Mouse (Mus musculus) kidney, postnatal 0 days (tissue): Measurements from ENCODE around the gene Coa3. TPM values are rescaled to one million over a fixed set of nuclear protein-coding genes. Genes with fewer than 3 reads are reported as not detected.

Source experiments
- ATAC-seq: fragments of 200-750 bp; cut with Nextera tagmentation; replicated peaks from 2 replicates; pipeline ENCODE4 v1.8.0; 2017; ENCODE audit warnings: low read depth, moderate number of reproducible peaks, moderate TSS enrichment, moderate library complexity; ENCODE audit not compliant: low FRiP score
- DNase-seq: peaks from one replicate; pipeline ENCODE4 v3.0.0-alpha.2; 2016; ENCODE audit warnings: low spot score
- H3K27ac ChIP-seq: fragments of 300-500 bp; sonication (generic); 2 replicates; pipeline ENCODE4 v1.5.1; 2014; ENCODE audit warnings: mild to moderate bottlenecking
- H3K27me3 ChIP-seq: fragments of 300-500 bp; sonication (generic); 2 replicates; pipeline ENCODE4 v1.6.1; 2014; ENCODE audit warnings: low read length, mixed read lengths; ENCODE audit not compliant: insufficient read depth
- H3K36me3 ChIP-seq: fragments of 300-500 bp; sonication (generic); 2 replicates; pipeline ENCODE4 v1.6.1; 2014; ENCODE audit warnings: low read length, mixed read lengths; ENCODE audit not compliant: insufficient read depth
- H3K4me1 ChIP-seq: fragments of 300-500 bp; sonication (generic); replicated peaks from 2 replicates; pipeline ENCODE4 v1.6.1; 2014; ENCODE audit warnings: antibody characterized with exemption, low read length, mixed read lengths; ENCODE audit not compliant: insufficient read depth
- H3K4me2 ChIP-seq: fragments of 300-500 bp; sonication (generic); 2 replicates; pipeline ENCODE4 v1.6.1; 2014; ENCODE audit warnings: mild to moderate bottlenecking, low read length, moderate library complexity, mixed read lengths
- H3K4me3 ChIP-seq: fragments of 300-500 bp; sonication (generic); replicated peaks from 2 replicates; pipeline ENCODE4 v1.5.1; 2014; ENCODE audit warnings: low read depth, low read length
- H3K9ac ChIP-seq: fragments of 300-500 bp; sonication (generic); 2 replicates; pipeline ENCODE4 v1.6.1; 2014; ENCODE audit warnings: low read depth, low read length
- H3K9me3 ChIP-seq: fragments of 300-500 bp; sonication (generic); replicated peaks from 2 replicates; pipeline ENCODE4 v1.6.1; 2016; ENCODE audit warnings: low read length, inconsistent platforms, mixed read lengths
- CTCF ChIP-seq: IDR thresholded peaks from 2 replicates; pipeline ENCODE4 v1.5.1; 2016; ENCODE audit warnings: antibody characterized with exemption, low read depth, mild to moderate bottlenecking, moderate library complexity
- WGBS: fragments of 180-500 bp; shearing (Covaris S2); extraction: QIAGEN DNeasy Blood & Tissue Kit; methylation state at CpG from one replicate; pipeline ENCODE4 v1.1.7; 2014; 5-methylcytosine and 5-hydroxymethylcytosine counted together
- polyA plus RNA-seq: library from polyadenylated mRNA; unstranded; fragments of >200 nt; fragmentation: Nextera tagmentation; extraction: Ambion mirVana; gene quantifications from 2 replicates; pipeline ENCODE4 v1.2.1, GENCODE M21; 2015

Gene Coa3
- polyA plus RNA-seq, 1 experiment from 2014 or later = 209 TPM

DNA sequence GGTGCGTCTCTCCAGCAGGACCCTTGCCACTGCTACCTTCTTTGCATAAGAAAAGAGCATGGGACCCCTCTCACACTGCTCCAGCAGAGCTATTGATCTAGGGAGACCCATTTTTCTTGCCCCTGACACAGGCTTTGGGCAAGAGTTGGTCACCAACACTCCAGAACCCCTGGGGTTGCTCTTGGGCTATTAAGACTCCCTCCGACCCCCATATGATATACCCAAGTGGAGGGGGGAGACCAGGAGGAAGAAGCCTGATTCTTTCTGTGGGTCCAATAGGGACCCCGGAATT, 15.0 kb downstream of the Coa3 start:
- WGBS = 46% methylated on average over 3 of the region's 3 CpGs
- no peak overlapping the region for H3K27ac ChIP-seq
- 0 out of 2 replicates have a peak, but pooled peaks cover 4% of the 10 kb centered on the region for H3K36me3 ChIP-seq
- H3K4me1 ChIP-seq = peaks cover 33% of the 10 kb centered on the region
- H3K9ac ChIP-seq = 0 out of 2 replicates have a peak overlapping the region, but pooled peaks have one; percentile 43
- DNase-seq (no peak), ATAC-seq (no peak)
- peak overlapping the region; percentile 97; the same call in 1 of the 2 replicates for H3K4me2 ChIP-seq
- peaks cover 4% of the 10 kb centered on the region; the same call in 1 of the 2 replicates for H3K27me3 ChIP-seq
- no peaks in the 10 kb centered on the region for H3K9me3 ChIP-seq
- peak overlapping the region; percentile 59; the same call in 1 of the 2 replicates for H3K4me3 ChIP-seq
- no peak for TF ChIP-seq CTCF

DNA sequence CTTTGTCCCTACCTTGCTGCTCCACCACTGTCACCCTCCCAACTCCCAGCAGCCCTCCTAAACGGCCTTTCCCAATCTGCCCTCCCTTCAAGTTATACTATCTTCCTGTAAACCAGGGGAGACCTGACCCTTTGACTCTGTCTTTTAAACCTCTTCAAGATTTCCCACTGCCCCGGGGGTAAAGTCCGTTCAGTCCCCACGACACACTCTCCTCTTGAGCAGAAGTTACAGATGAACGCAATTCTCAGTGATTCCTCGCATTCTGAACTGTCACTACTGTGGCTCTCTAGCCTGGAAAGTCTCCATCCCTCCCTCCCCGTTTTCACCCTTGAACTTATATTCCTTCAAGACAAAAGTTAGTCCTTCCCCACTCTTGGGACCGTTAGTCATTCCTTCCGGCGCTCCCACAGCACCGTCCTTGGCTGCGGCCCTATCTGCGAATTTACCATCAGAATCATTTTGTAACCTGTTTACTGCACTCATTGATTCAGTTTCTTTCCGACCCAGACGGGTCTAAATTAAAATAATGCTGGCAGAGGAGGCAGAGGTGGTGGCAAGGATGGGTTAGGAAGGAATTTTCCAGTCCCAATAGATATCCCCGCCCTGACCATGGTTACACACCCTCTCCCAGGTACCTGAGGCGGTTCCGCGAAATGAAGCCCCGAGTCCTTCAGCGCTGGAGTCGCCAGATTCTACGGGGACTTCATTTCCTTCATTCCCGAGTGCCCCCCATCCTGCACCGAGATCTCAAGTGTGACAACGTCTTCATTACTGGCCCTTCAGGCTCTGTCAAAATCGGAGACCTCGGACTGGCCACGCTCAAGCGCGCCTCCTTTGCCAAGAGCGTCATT, 15.6 kb downstream of the Coa3 start:
- no peak for DNase-seq
- H3K9ac ChIP-seq = peak overlapping the region; percentile 43; the same call in 1 of the 2 replicates
- H3K4me3 ChIP-seq = peak overlapping the region; percentile 59
- TF ChIP-seq CTCF = no peak
- H3K9me3 ChIP-seq = no peaks in the 10 kb centered on the region
- no peak for ATAC-seq
- 24% methylated on average over 32 of the region's 32 CpGs for WGBS
- H3K27me3 ChIP-seq = peaks cover 4% of the 10 kb centered on the region; the same call in 1 of the 2 replicates
- H3K4me1 ChIP-seq = peaks cover 37% of the 10 kb centered on the region
- no peak overlapping the region for H3K27ac ChIP-seq
- H3K4me2 ChIP-seq = peak overlapping the region; percentile 97
- H3K36me3 ChIP-seq = 0 out of 2 replicates have a peak, but pooled peaks cover 4% of the 10 kb centered on the region

DNA sequence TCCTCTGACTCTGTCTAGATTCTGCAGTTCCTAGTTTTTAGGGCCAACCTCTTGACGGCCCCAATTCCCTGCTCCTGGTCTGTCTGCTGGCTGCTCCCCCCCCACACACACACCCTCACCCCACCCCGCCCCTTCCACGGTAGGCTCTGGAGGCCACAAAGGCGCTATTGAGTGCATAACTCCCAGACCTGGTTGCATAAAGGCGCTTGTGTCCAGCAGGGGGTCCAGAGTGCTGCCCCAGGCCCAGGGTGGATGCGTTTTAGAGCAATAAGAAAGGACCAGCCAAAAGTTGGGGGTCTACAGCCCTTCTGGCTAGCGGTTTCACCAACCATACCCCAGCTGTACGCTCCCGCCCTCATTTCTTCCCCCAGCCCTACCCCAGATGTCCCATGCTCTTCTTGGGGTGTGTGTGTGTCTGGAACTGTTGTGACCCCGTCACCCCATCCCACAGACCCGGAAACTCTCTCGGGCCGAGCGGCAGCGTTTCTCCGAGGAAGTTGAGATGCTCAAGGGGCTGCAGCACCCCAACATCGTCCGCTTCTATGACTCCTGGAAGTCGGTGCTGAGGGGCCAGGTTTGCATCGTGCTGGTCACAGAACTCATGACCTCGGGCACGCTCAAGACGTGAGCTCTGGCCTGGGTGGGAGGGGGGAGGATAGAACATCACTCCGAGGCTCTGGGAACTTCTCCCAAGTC, 16.5 kb downstream of the Coa3 start:
- Histone ChIP-seq H3K4me2 (peak overlapping the region; percentile 97), H3K4me1 (peaks cover 37% of the 10 kb centered on the region), H3K4me3 (peak overlapping the region; percentile 59), H3K27ac (no peak overlapping the region; the same call in 1 of the 2 replicates), H3K9me3 (no peaks in the 10 kb centered on the region), H3K36me3 (0 out of 2 replicates have a peak, but pooled peaks cover 4% of the 10 kb centered on the region), H3K9ac (peak overlapping the region; percentile 57), H3K27me3 (peaks cover 4% of the 10 kb centered on the region; the same call in 1 of the 2 replicates)
- peak; percentile 38 for TF ChIP-seq CTCF
- DNase-seq (no peak), ATAC-seq (no peak)
- 8% methylated on average over 24 of the region's 24 CpGs for WGBS

GRCm38 (mm10) chr11:101260826-101261380, 18.0 kb downstream of the Coa3 start:
- DNase-seq (no peak), ATAC-seq (no peak)
- peak overlapping the region; percentile 59 for H3K4me3 ChIP-seq
- no peak for TF ChIP-seq CTCF
- H3K27ac ChIP-seq = peak overlapping the region; percentile 90
- H3K9me3 ChIP-seq = no peaks in the 10 kb centered on the region
- H3K27me3 ChIP-seq = peaks cover 4% of the 10 kb centered on the region; the same call in 1 of the 2 replicates
- WGBS = 0% methylated on average over 30 of the region's 30 CpGs
- H3K36me3 ChIP-seq = 0 out of 2 replicates have a peak, but pooled peaks cover 7% of the 10 kb centered on the region
- peak overlapping the region; percentile 88 for H3K9ac ChIP-seq
- peaks cover 37% of the 10 kb centered on the region for H3K4me1 ChIP-seq
- peak overlapping the region; percentile 97 for H3K4me2 ChIP-seq

GRCm38 (mm10) chr11:101259948-101260825, 18.7 kb downstream of the Coa3 start, which contains the start of gene Wnk4:
Gene Wnk4, plus strand, starts transcription at chr11:101260567.
- Histone ChIP-seq H3K9ac (peak within 1 kb of the TSS; percentile 88), H3K27me3 (peaks cover 4% of the 10 kb centered on the region; the same call in 1 of the 2 replicates), H3K4me2 (peak within 1 kb of the TSS; percentile 97), H3K36me3 (0 out of 2 replicates have a peak, but pooled peaks cover 8% of the 10 kb centered on the region), H3K9me3 (no peaks in the 10 kb centered on the region), H3K4me3 (peak within 1 kb of the TSS; percentile 59), H3K27ac (peak within 1 kb of the TSS; percentile 90), H3K4me1 (peaks cover 34% of the 10 kb centered on the region)
- under 1% methylated on average over 41 of the region's 43 CpGs for WGBS
- peak; percentile 77 for ATAC-seq
- DNase-seq = peak; percentile 93
- TF ChIP-seq CTCF = no peak
